Comparison of ENCODE assay signal across 19 mouse cellular contexts in the genomic region with DNA sequence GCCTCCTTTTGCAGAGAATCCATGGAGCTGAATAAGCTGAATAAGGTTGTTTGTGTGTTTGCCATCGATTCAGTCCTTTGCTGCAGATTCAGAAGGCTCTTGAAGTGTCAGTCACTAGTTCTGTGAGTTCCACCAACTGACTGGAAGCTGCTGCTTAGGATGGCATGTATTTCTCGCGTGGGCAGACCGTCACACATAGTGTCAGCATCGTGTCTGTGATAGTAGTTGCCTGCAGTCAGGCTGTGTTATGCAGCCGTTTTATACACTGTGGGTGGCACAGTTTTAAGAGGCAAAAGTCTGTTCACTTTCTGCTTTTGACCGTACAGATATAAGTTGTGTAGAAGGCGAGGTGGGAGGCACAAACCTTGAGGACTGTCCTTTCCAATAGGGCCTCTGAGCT. TPM values are rescaled to one million over a fixed set of nuclear protein-coding genes. Genes with fewer than 3 reads are reported as not detected.
A peak's percentile ranks its signal among the peaks of the same experiment; 100 is the strongest.
DNase-seq lines count a peak whose midpoint lies in the region; ATAC-seq and TF ChIP-seq lines count a peak whose summit lies in the region.
"Had no signal": no experiment of that assay in that cellular context is flagged by ENCODE, and none has a peak within 500 bp of the region (broad histone marks: within the 10 kb centered on the region; RNA-seq: fewer than 3 reads in every experiment).

No protein-coding gene starts in this region.

- H3K9me3 ChIP-seq in hindbrain, embryonic 13.5 days = 0 out of 2 replicates have a peak, but pooled peaks cover 5% of the 10 kb centered on the region
- no peaks in the 10 kb centered on the region; the same call in 1 of the 2 replicates for H3K9me3 ChIP-seq in midbrain, embryonic 10.5 days (replicated peaks)
- H3K9me3 ChIP-seq: liver, embryonic 13.5 days; midbrain, embryonic 15.5 days had no signal

- no peaks in the 10 kb centered on the region for H3K27me3 ChIP-seq in cerebellum, adult 2 months (ENCODE audit: control insufficient read depth, insufficient read depth, low read length)
- no peaks in the 10 kb centered on the region for H3K27me3 ChIP-seq in heart, adult 2 months (ENCODE audit: control insufficient read depth, insufficient read depth, low read length)
- H3K27me3 ChIP-seq in hindbrain, embryonic 13.5 days = no peaks in the 10 kb centered on the region
- H3K27me3 ChIP-seq in midbrain, embryonic 10.5 days (ENCODE audit: low read depth, poor library complexity, severe bottlenecking) = no peaks in the 10 kb centered on the region
- H3K27me3 ChIP-seq: embryonic facial prominence, embryonic 13.5 days; heart, embryonic 13.5 days; limb, embryonic 12.5 days; liver, embryonic 13.5 days; midbrain, embryonic 15.5 days had no signal

- no peak for TF ChIP-seq CTCF in cerebellum, adult 2 months (IDR thresholded peaks at IDR 0.05; ENCODE audit: borderline replicate concordance, insufficient read depth, low read depth, low read length)
- TF ChIP-seq CTCF in heart, adult 2 months (IDR thresholded peaks at IDR 0.05) = no peak

- no peak for ATAC-seq in hindbrain, embryonic 13.5 days (ENCODE audit: low FRiP score)
- ATAC-seq: forebrain, postnatal 0 days; midbrain, embryonic 15.5 days had no signal

- no peaks in the 10 kb centered on the region for H3K36me3 ChIP-seq in heart, adult 2 months (ENCODE audit: control insufficient read depth, insufficient read depth, low read length)
- H3K36me3 ChIP-seq in hindbrain, embryonic 13.5 days = peaks cover 17% of the 10 kb centered on the region
- H3K36me3 ChIP-seq in midbrain, embryonic 10.5 days = 0 out of 2 replicates have a peak, but pooled peaks cover 6% of the 10 kb centered on the region
- H3K36me3 ChIP-seq: liver, embryonic 13.5 days; midbrain, embryonic 15.5 days had no signal

- 80% methylated on average over 8 of the region's 8 CpGs for WGBS in cerebellum, adult 2 months
- WGBS in heart, adult 2 months = 85% methylated on average over 8 of the region's 8 CpGs
- WGBS in hindbrain, embryonic 13.5 days = 86% methylated on average over 8 of the region's 8 CpGs
- 89% methylated on average over 8 of the region's 8 CpGs for WGBS in midbrain, embryonic 10.5 days

- no peaks in the 10 kb centered on the region for H3K79me2 ChIP-seq in heart, adult 2 months (replicated peaks; ENCODE audit: control insufficient read depth, insufficient read depth, low read length)

- H3K4me3 ChIP-seq in cerebellum, adult 2 months (replicated peaks; ENCODE audit: insufficient read depth, low read depth, low read length) = no peak overlapping the region
- no peak overlapping the region for H3K4me3 ChIP-seq in heart, adult 2 months
- no peak overlapping the region for H3K4me3 ChIP-seq in hindbrain, embryonic 13.5 days
- no peak overlapping the region for H3K4me3 ChIP-seq in midbrain, embryonic 10.5 days
- H3K4me3 ChIP-seq: embryonic facial prominence, embryonic 13.5 days; heart, embryonic 13.5 days; limb, embryonic 12.5 days; liver, embryonic 13.5 days; midbrain, embryonic 15.5 days had no signal

- intact Hi-C loops in left cerebral cortex, postnatal 4 days (cut with DNase I) = no loop called here
- intact Hi-C loops in left cerebral cortex, postnatal 36 days (cut with DNase I) = no loop called here
- intact Hi-C loops in heart, adult 2 months (cut with DNase I) = no loop called here

- no peak overlapping the region for H3K27ac ChIP-seq in cerebellum, adult 2 months (ENCODE audit: insufficient read depth, low read length)
- H3K27ac ChIP-seq in heart, adult 2 months = no peak overlapping the region
- no peak overlapping the region for H3K27ac ChIP-seq in hindbrain, embryonic 13.5 days
- H3K27ac ChIP-seq in midbrain, embryonic 10.5 days (replicated peaks) = no peak overlapping the region
- H3K27ac ChIP-seq: embryonic facial prominence, embryonic 13.5 days; heart, embryonic 13.5 days; limb, embryonic 12.5 days; liver, embryonic 13.5 days; midbrain, embryonic 15.5 days had no signal

- H3K4me1 ChIP-seq in cerebellum, adult 2 months (ENCODE audit: control insufficient read depth, insufficient read depth, low read length) = no peaks in the 10 kb centered on the region
- H3K4me1 ChIP-seq in heart, adult 2 months (ENCODE audit: control insufficient read depth, insufficient read depth, low read length) = no peaks in the 10 kb centered on the region
- no peaks in the 10 kb centered on the region for H3K4me1 ChIP-seq in hindbrain, embryonic 13.5 days (replicated peaks)
- no peaks in the 10 kb centered on the region for H3K4me1 ChIP-seq in midbrain, embryonic 10.5 days
- H3K4me1 ChIP-seq: heart, embryonic 13.5 days; limb, embryonic 12.5 days; liver, embryonic 13.5 days; midbrain, embryonic 15.5 days had no signal

- peak; percentile 29 for DNase-seq in left cerebral cortex, adult 11 months (ENCODE audit: low spot score)
- no peak for DNase-seq in left cerebral cortex, postnatal 4 days
- DNase-seq in layer of hippocampus, adult 9-11 months = peak; percentile 59
- peak; percentile 44 to 55 for DNase-seq in left cerebral cortex, postnatal 36 days (ENCODE audit: low spot score in 2 of 2)
- no peak for DNase-seq in cerebellum, adult 2 months
- DNase-seq in heart, adult 2 months = no peak
- no peak for DNase-seq in midbrain, embryonic 10.5 days (ENCODE audit: low spot score)
- DNase-seq: adrenal gland, adult 2 months; cerebellum, adult 8-10 months; forebrain, postnatal 0 days; kidney, adult 8-10 months; kidney, postnatal 25 days; liver, embryonic 13.5 days; thymus, postnatal 4 days had no signal

- no peak overlapping the region for H3K9ac ChIP-seq in heart, adult 2 months (ENCODE audit: low read depth, low read length)
- H3K9ac ChIP-seq in hindbrain, embryonic 13.5 days = no peak overlapping the region
- H3K9ac ChIP-seq: embryonic facial prominence, embryonic 13.5 days; forebrain, postnatal 0 days; heart, embryonic 13.5 days; limb, embryonic 12.5 days; liver, embryonic 13.5 days; midbrain, embryonic 15.5 days had no signal

- no peak overlapping the region for H3K4me2 ChIP-seq in hindbrain, embryonic 13.5 days
- H3K4me2 ChIP-seq: embryonic facial prominence, embryonic 13.5 days; heart, embryonic 13.5 days; limb, embryonic 12.5 days; liver, embryonic 13.5 days; midbrain, embryonic 15.5 days had no signal

- no peak for TF ChIP-seq POLR2A in cerebellum, adult 2 months (IDR thresholded peaks at IDR 0.05; ENCODE audit: borderline replicate concordance, insufficient read depth, low read length)
- no peak for TF ChIP-seq POLR2A in heart, adult 2 months (IDR thresholded peaks at IDR 0.05; ENCODE audit: insufficient read depth, low read depth, low read length)

- TF ChIP-seq EP300 in heart, adult 2 months (IDR thresholded peaks at IDR 0.05; ENCODE audit: insufficient read depth, low read depth, low read length) = no peak

RNA-seq across cellular contexts. Expression of gene Ccdc91, which starts 42.3 kb away (rescaled TPM):
- total RNA-seq in left cerebral cortex, postnatal 4 days (2021) = 10 to 100 TPM; 22.4 to 25.3 TPM
- total RNA-seq in left cerebral cortex, postnatal 36 days (2021) = 10 to 100 TPM; 32.8 to 36.2 TPM
- polyA plus RNA-seq in cerebellum, adult 2 months (2012; rRNA removed) = 44.9 and 47.4 TPM in 2 replicates
- 10 to 100 TPM; 27.2 to 27.7 TPM for total RNA-seq in heart, adult 2 months (2021)
- polyA plus RNA-seq in heart, adult 2 months (2012; rRNA removed) = 16.2 and 22.0 TPM in 2 replicates
- 44.4 and 44.8 TPM in 2 replicates for polyA plus RNA-seq in hindbrain, embryonic 13.5 days (2015; fragmentation: Nextera tagmentation; extraction: Ambion mirVana)
- polyA plus RNA-seq in midbrain, embryonic 10.5 days (2016; fragmentation: Nextera tagmentation; extraction: Ambion mirVana) = 29.5 and 32.3 TPM in 2 replicates

Comparison
In these comparisons a context has a peak if more than half of its experiments do, and no peak if none do; other contexts are left out.
1. DNase-seq: peak in left cerebral cortex, adult 11 months (single experiment), layer of hippocampus, adult 9-11 months (single experiment) and left cerebral cortex, postnatal 36 days (2 of 2); none in left cerebral cortex, postnatal 4 days (single experiment), cerebellum, adult 2 months (0 of 2), heart, adult 2 months (0 of 2) and midbrain, embryonic 10.5 days (single experiment).